Mouse (Mus musculus) Muller cell, postnatal 12 days (primary cell): ENCODE data around the gene Exoc3l2.

Experiments
- DNase-seq: peaks from one replicate; pipeline ENCODE4 v3.0.0-alpha.2; 2015; ENCODE audit errors: inconsistent ontology term

The Exoc3l2 gene

DNA sequence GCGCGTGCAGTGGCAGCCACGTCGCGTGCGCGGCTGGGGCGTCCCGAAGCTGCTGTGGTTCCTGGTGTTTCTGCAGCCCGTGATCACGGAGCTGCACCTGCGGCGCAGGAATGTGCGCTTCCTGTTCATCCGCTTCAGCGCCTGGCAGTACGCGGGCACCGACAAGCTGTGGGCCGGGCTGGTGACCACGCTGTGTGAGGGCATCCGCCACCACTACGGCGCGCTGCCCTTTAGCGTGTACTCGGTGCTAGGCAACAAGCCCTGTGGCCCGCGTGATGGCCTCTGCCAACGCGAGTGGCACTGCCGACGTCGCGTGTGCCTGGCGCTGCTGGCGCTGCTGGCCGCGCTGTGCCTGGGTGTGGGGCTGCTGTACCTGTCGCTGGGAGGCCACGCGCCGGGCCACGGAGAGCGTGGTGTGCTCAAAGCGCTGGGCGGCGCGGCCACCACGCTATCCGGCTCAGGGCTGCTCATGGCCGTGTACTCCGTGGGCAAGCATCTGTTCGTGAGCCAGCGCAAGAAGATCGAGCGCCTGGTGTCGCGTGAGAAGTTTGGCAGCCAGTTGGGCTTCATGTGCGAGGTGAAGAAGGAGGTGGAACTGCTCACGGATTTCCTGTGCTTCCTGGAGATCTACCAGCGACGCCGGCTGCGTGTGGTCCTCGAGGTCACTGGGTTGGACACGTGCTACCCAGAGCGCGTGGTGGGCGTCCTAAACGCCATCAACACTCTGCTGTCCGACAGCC is 60.1 kb downstream of the Exoc3l2 start:
- DNase-seq = peak; percentile 25

DNA sequence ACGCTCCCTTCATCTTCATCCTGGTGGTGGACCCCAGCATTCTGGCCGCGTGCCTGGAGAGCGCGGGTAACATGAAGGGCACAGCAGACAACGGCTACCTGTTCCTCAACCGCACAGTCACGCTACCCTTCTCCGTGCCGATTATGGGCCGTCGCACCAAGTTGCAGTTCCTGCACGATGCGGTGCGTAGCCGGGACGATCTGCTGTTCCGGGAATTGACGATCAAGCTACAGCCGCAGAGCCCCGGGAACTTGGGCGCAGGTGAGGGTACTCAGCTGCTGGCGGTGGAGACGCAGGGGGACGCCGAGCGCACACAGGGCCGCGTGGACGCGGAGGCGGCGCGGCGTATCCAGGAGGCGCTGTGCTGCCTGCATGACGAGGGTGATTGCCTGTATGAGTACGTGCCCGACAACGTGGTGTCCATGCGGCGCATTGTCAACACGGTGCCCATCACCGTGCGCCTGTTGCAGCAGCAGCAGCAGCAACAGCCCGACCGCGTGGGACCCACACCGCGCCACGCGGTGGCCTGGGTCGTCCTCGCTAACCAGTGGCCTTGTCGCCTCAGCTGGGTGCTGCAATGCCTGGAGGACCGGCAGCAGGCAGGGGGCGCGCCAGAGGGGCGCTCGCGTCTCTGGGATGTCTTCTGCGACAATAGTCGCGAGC is 60.8 kb downstream of the Exoc3l2 start:
- DNase-seq = peak; percentile 64

DNA sequence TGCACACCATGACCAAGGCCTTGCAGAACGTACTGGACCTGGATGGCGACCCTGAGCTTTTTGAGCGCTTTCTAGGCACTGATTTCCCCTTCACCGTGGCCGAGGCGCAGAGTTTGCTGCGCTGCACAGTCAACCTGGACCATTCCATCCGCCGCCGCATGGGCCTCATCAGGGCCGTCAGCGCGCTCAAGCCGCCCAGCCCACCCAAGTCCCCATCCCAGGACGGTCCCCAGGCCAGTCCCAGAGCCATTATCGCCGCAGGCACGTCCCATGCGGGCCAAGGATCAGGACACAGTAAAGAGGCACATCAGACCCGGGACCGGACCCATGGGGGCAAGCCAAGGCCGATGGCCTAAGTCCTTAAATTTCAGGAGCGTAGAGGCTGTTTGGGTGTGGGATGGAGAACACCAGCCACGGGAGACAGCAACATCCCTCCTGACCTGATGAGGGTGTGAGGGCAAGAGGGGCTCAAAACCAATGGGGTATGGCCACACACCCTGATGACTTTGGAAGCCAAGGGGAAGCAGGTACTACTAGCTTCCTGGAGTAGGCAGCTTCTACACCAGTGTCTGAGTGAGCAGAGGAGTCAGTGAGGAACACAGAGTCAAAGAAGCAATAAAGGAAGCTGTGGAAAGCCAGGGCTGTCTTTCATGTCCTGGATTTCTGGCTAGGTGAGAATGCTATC is 61.4 kb downstream of the Exoc3l2 start:
- no peak for DNase-seq

DNA sequence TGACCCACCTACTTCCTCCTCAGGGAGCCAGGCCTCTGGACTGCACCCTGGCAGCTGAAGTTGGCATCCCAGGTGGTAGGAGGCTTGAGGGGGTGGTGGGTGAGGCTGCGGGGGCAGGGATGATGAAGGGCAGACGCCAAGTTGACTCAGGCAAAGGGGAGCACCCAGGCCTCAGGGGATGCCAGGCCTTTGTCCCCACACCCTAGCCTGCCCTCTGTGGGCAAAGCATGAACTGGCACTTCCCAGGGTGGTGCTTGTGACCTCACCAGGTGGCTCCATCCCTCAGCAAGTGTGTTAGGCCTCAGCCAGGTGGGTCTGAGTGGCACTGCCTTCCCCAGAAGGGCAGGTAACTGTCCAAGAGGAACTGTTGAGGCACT is 62.0 kb downstream of the Exoc3l2 start:
- no peak for DNase-seq

DNA sequence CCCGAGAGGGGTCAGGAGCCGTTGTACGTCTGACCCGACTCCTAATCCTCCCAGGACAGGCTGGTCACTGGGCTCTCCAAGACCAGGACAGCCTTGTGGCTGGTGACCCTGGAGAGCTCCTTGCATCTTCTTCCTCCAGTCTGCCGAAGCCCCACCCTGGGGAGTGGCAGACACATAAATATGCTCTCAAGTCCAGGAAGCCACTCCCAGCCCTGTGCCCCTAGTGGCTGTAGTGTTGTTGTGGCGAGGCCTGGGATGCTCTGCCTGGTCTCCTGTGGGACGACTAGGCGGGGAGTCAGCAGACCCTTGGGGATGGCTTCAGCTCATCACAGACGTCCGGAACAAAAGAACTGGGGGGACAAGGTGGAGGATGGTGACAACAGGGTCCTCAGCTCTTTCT is 67.9 kb downstream of the Exoc3l2 start:
- no peak for DNase-seq

DNA sequence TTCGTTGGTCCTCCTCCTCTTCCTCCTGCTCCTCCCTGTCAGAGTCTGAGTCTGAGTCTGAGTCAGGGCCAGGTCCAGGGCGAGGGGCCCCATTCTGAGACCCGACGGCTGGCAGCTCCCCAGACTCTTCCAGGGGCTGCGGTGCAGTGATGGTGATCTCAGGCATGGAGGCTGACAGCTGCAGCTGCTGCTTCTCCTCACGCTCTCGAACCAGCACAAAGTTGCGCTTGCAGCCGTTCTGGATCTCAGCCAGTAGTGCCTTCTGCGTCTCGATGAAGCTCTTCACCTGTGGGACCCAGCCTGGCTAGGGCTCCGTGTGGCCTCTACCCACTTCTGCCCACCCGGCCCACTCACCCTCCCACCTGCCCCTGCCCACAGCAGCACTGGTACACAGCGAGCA is 69.1 kb downstream of the Exoc3l2 start:
- no peak for DNase-seq

DNA sequence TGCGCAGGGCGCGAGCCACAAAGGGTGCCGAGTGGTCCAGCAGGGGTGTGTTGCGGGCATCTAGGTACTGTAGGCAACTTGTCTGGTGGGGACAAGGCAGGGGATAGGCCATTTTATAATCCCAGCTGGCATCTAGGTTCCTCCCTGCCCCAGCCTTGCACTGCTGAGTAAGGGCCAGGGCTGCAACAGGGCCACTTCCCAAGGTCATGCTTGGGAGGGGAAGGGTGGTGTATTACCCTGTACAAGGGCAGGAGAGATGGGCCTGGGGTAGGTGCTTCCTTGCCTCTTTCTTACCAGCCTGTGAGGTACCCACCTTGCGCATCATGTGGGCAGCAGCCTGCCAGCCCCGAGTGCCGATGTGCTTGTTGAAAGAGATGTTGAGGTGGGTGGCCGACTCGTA is 71.5 kb downstream of the Exoc3l2 start:
- no peak for DNase-seq

DNA sequence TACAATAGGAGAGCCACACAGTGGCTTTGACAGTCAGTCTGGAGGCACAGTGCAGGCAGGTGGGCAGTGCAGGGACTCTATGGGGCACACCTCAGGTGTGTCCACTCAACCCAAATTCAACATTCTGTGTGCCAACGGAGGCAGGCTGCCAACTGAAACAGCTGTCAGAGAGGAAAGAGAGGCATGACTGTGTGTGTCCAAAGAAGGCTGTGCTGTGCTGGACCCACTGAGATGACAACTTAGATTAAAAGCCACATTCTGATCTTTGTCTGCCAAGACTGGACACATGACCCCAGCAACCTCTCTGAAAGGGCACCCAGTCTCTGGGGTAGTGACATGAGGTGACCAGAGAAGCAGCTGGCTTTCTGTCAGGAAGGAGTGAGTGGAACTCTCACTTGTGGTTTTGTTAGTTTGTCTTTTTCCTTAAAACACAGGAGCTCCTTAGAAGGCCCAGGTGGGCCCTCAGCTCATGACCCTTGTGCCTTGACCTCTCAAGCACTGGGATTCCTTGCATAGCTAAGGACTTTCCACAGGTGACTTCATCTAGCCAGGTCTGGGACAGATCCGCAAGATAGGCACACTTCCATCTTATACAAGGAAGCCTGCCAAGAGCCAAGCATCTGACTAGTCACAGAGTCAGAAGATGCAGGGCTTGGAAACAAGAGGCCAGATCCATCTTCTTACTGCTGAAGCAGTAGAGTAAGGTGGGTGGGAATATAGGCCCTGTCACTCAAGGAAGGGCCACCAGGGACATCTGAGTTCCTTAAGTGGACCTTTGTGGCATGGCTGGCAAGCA is 77.8 kb downstream of the Exoc3l2 start:
- DNase-seq = no peak

DNA sequence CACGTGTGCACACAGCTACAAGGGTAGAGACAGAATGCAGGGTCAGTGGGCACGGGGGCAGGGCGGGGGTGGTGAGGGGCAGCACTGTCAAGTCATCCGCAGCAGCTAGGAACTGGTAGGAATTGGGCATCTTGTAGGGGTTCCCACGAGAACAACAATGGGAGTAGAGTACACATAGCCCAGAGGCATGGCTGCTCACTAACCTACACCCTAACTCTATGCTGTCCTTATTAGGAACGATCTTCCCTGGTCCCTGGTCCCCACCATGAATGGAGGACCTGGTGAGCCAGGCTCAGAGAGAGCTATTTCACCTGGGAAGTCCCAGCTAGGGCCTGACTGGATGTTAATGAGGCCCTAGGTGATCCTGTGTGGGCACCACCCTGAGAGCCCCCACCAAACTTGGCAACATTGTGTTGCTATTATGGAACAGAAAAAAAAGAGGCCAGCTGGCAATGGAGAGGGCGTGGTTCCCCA is 78.6 kb downstream of the Exoc3l2 start:
- DNase-seq = no peak

DNA sequence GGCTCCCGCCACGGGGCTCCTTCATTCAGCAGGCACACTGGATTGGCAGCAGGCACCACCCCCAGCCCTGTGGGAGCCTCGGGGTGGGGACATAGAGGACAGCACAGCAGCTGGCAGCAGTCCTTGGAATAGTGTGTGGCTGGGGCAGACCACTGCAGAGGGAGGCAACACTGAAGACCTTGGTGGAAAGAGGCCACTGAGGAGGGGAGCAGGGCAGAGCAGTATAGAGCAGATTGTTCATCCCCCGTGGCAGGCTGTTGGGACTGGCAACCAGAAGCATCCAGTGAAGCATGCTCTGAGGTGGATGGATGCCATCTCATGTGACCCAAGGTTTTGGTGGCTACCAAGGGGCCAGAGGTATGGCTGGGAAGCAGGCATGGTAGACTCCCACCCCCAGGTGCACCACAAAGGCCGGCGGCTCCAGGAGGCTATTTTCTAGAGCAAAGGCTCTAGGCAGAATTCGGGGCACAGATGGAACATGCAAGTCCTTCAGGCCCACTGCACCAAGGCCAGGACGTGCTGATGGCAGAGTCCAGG is 79.1 kb downstream of the Exoc3l2 start:
- DNase-seq = peak; percentile 77

DNA sequence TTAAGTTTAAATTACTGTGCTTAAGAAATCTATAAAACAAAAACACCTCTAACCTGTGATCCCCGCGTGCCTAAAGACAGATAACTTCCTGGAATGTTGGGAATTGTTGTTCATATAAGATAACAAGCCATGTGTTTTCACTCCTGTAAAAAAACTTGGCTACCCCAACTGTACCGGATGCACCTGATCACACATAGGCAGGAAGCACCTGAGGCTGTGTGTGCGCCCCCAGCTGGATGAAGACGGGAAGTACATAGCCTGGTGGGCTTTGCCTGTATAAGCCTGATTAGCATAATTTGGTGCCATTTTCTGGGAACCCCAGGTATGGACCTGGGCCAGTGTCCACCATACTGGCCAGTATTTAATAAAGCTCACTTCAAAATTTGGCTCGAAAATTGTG is 80.5 kb downstream of the Exoc3l2 start:
- no peak for DNase-seq

DNA sequence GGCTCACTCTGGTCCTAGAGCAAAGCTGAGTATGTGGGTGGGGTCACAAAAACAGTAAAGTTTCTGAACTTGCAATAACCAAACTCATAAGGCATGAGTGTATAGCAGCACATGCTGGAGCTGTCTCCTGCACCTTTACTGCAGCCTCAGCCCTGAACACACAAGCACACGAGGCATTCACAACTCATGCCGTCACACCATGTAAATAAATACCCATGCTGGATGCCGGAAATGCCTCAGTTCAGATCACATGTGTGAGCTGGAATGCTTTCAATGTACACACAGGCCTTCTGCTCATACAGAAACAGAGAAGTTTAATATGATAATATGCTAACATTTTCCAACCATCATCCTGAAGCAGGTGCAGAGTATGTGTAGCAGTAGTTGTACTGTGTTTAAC is 82.9 kb downstream of the Exoc3l2 start:
- DNase-seq = no peak
